Mouse (Mus musculus) cortical plate, adult 2 months (tissue): ENCODE results near the gene Srsf7.

Experiments used
- CTCF ChIP-seq: fragments of 200-500 bp; IDR thresholded peaks from 2 replicates; pipeline ENCODE4 v1.5.1; 2011; ENCODE audit warnings: mild to moderate bottlenecking, control low read depth, low read length; ENCODE audit not compliant: insufficient read depth; ENCODE audit errors: extremely low read depth
- POLR2A ChIP-seq: fragments of 200-500 bp; IDR thresholded peaks from 2 replicates; pipeline ENCODE4 v1.6.1; 2011; ENCODE audit warnings: mild to moderate bottlenecking, low read length, control low read depth; ENCODE audit not compliant: insufficient read depth; ENCODE audit errors: extremely low read depth

DNA sequence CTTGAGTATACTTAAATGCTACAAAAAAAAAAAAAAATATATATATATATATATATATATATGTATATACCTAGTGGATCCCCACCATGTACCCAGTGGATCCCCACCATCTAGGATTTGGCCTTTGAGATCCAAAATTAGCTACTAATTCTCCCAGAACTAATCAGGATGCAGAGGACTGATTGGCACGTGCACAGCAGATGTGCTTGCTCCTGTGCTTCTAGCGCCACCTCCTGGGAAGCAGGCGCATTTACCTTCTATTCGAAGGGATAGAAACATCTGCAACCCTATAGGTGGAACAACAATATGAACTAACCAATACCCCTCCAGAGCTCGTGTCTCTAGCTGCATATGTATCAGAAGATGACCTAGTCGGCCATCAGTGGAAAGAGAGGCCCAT is 27.1 kb downstream of the Srsf7 start:
- TF ChIP-seq POLR2A = no peak
- peak; percentile 98 for TF ChIP-seq CTCF
